Mouse (Mus musculus) liver, embryonic 11.5 days (tissue): ENCODE measurements around the gene Asic2. TPM values are rescaled to one million over a fixed set of nuclear protein-coding genes. Genes with fewer than 3 reads are reported as not detected.

Experiments used
- ATAC-seq: fragments of 200-750 bp; cut with Nextera tagmentation; replicated peaks from 2 replicates; pipeline ENCODE4 v1.8.0; 2017; ENCODE audit warnings: moderate number of reproducible peaks, mild to moderate bottlenecking, moderate TSS enrichment, moderate library complexity; ENCODE audit not compliant: low FRiP score
- DNase-seq: peaks from one replicate; pipeline ENCODE4 v3.0.0-alpha.2; 2017; ENCODE audit warnings: low spot score
- H3K27ac ChIP-seq: fragments of 300-500 bp; sonication (generic); 2 replicates; pipeline ENCODE4 v1.5.1; 2014; ENCODE audit warnings: mild to moderate bottlenecking, low read depth, low read length, control low read depth
- H3K27me3 ChIP-seq: fragments of 300-500 bp; sonication (generic); replicated peaks from 2 replicates; pipeline ENCODE4 v1.6.1; 2014; ENCODE audit warnings: low read length, mixed read lengths; ENCODE audit not compliant: control insufficient read depth, insufficient read depth
- H3K36me3 ChIP-seq: fragments of 300-500 bp; sonication (generic); 2 replicates; pipeline ENCODE4 v1.6.1; 2014; ENCODE audit warnings: mild to moderate bottlenecking, low read length, moderate library complexity, mixed read lengths; ENCODE audit not compliant: control insufficient read depth, insufficient read depth
- H3K4me1 ChIP-seq: fragments of 300-500 bp; sonication (generic); replicated peaks from 2 replicates; pipeline ENCODE4 v1.6.1; 2014; ENCODE audit warnings: low read length, mixed read lengths; ENCODE audit not compliant: control insufficient read depth, insufficient read depth
- H3K4me2 ChIP-seq: fragments of 300-500 bp; sonication (generic); 2 replicates; pipeline ENCODE4 v1.6.1; 2014; ENCODE audit warnings: mild to moderate bottlenecking, control low read depth, moderate library complexity
- H3K4me3 ChIP-seq: fragments of 300-500 bp; sonication (generic); 2 replicates; pipeline ENCODE4 v1.5.1; 2014; ENCODE audit warnings: low read depth, low read length, control low read depth
- H3K9ac ChIP-seq: fragments of 300-500 bp; sonication (generic); 2 replicates; pipeline ENCODE4 v1.6.1; 2014; ENCODE audit warnings: low read depth, low read length, control low read depth
- H3K9me3 ChIP-seq: fragments of 300-500 bp; sonication (generic); 2 replicates; pipeline ENCODE4 v1.6.1; 2016; ENCODE audit warnings: low read length, inconsistent platforms, mixed read lengths; ENCODE audit not compliant: control insufficient read depth
- WGBS: fragments of 180-500 bp; shearing (Covaris S2); extraction: QIAGEN DNeasy Blood & Tissue Kit; methylation state at CpG from one replicate; pipeline ENCODE4 v1.1.7; 2014; 5-methylcytosine and 5-hydroxymethylcytosine counted together
- polyA plus RNA-seq: library from polyadenylated mRNA; unstranded; fragments of >200 nt; fragmentation: Nextera tagmentation; extraction: Ambion mirVana; gene quantifications from 2 replicates; pipeline ENCODE4 v1.2.1, GENCODE M21; 2014

Gene Asic2
- polyA plus RNA-seq, 1 experiment from 2014 or later: 0.27 TPM

GRCm38 (mm10) chr11:81411251-81411650 is 557.0 kb downstream of the Asic2 start:
- ATAC-seq (no peak), DNase-seq (no peak)
- Histone ChIP-seq H3K4me3 (no peak overlapping the region), H3K27ac (no peak overlapping the region), H3K9me3 (no peaks in the 10 kb centered on the region), H3K4me1 (no peaks in the 10 kb centered on the region), H3K4me2 (no peak overlapping the region), H3K9ac (no peak overlapping the region), H3K36me3 (no peaks in the 10 kb centered on the region), H3K27me3 (no peaks in the 10 kb centered on the region)
- WGBS: 51% methylated on average over 4 of the region's 4 CpGs

GRCm38 (mm10) chr11:81405951-81406350 is 562.3 kb downstream of the Asic2 start:
- H3K4me2 ChIP-seq: no peak overlapping the region

GRCm38 (mm10) chr11:81402263-81402662 is 566.0 kb downstream of the Asic2 start:
- Histone ChIP-seq H3K9ac (no peak overlapping the region), H3K4me3 (no peak overlapping the region), H3K27me3 (no peaks in the 10 kb centered on the region), H3K4me1 (no peaks in the 10 kb centered on the region), H3K27ac (no peak overlapping the region), H3K9me3 (no peaks in the 10 kb centered on the region), H3K4me2 (no peak overlapping the region), H3K36me3 (no peaks in the 10 kb centered on the region)
- 73% methylated on average over 8 of the region's 8 CpGs for WGBS
- no peak for DNase-seq
- ATAC-seq: no peak

More at GRCm38 (mm10) chr11:81405951-81406350, 562.3 kb downstream of the Asic2 start:
- Histone ChIP-seq H3K4me1 (no peaks in the 10 kb centered on the region), H3K9me3 (no peaks in the 10 kb centered on the region), H3K27me3 (no peaks in the 10 kb centered on the region), H3K27ac (no peak overlapping the region), H3K36me3 (no peaks in the 10 kb centered on the region), H3K4me3 (no peak overlapping the region), H3K9ac (no peak overlapping the region)
- ATAC-seq (no peak), DNase-seq (no peak)
- 90% methylated on average over 2 of the region's 2 CpGs for WGBS

- ATAC-seq (no peak), DNase-seq (no peak)
- Histone ChIP-seq H3K27me3 (no peaks in the 10 kb centered on the region), H3K4me1 (no peaks in the 10 kb centered on the region), H3K4me3 (no peak overlapping the region), H3K27ac (no peak overlapping the region), H3K36me3 (no peaks in the 10 kb centered on the region), H3K9me3 (no peaks in the 10 kb centered on the region), H3K9ac (no peak overlapping the region), H3K4me2 (no peak overlapping the region)
- WGBS: 69% methylated on average over 9 of the region's 9 CpGs
Measured at GRCm38 (mm10) chr11:81392855-81393254, 575.4 kb downstream of the Asic2 start.

GRCm38 (mm10) chr11:81386185-81386584 is 582.1 kb downstream of the Asic2 start:
- H3K27me3 ChIP-seq: no peaks in the 10 kb centered on the region
- WGBS: 88% methylated on average over 2 of the region's 2 CpGs

GRCm38 (mm10) chr11:81385547-81385946 is 582.7 kb downstream of the Asic2 start:
- H3K4me1 ChIP-seq: no peaks in the 10 kb centered on the region
- ATAC-seq (no peak), DNase-seq (no peak)

More at GRCm38 (mm10) chr11:81386185-81386584, 582.1 kb downstream of the Asic2 start:
- Histone ChIP-seq H3K4me1 (no peaks in the 10 kb centered on the region), H3K36me3 (no peaks in the 10 kb centered on the region), H3K4me3 (no peak overlapping the region), H3K27ac (no peak overlapping the region), H3K4me2 (no peak overlapping the region), H3K9me3 (no peaks in the 10 kb centered on the region), H3K9ac (no peak overlapping the region)
- ATAC-seq: no peak
- DNase-seq: no peak

GRCm38 (mm10) chr11:81374841-81375240 is 593.4 kb downstream of the Asic2 start:
- DNase-seq (peak; percentile 38), ATAC-seq (no peak)
- Histone ChIP-seq H3K4me1 (no peaks in the 10 kb centered on the region), H3K4me2 (no peak overlapping the region), H3K27me3 (no peaks in the 10 kb centered on the region), H3K27ac (no peak overlapping the region), H3K36me3 (no peaks in the 10 kb centered on the region), H3K9me3 (no peaks in the 10 kb centered on the region), H3K4me3 (no peak overlapping the region), H3K9ac (no peak overlapping the region)

More at GRCm38 (mm10) chr11:81385547-81385946, 582.7 kb downstream of the Asic2 start:
- Histone ChIP-seq H3K4me3 (no peak overlapping the region), H3K27me3 (no peaks in the 10 kb centered on the region), H3K9ac (no peak overlapping the region), H3K4me2 (no peak overlapping the region), H3K36me3 (no peaks in the 10 kb centered on the region), H3K27ac (no peak overlapping the region), H3K9me3 (no peaks in the 10 kb centered on the region)

- H3K27ac ChIP-seq: no peak overlapping the region
- H3K36me3 ChIP-seq: no peaks in the 10 kb centered on the region
- H3K9ac ChIP-seq: no peak overlapping the region
- no peaks in the 10 kb centered on the region for H3K27me3 ChIP-seq
- H3K4me1 ChIP-seq: no peaks in the 10 kb centered on the region
- ATAC-seq (no peak), DNase-seq (no peak)
- H3K9me3 ChIP-seq: no peaks in the 10 kb centered on the region
- H3K4me2 ChIP-seq: no peak overlapping the region
- 64% methylated on average over 8 of the region's 8 CpGs for WGBS
- H3K4me3 ChIP-seq: no peak overlapping the region
Measured at GRCm38 (mm10) chr11:81374003-81374710, 594.1 kb downstream of the Asic2 start.

GRCm38 (mm10) chr11:81371545-81371944 is 596.7 kb downstream of the Asic2 start:
- no peaks in the 10 kb centered on the region for H3K4me1 ChIP-seq
- ATAC-seq: no peak
- no peak overlapping the region for H3K4me2 ChIP-seq
- DNase-seq: no peak
- no peaks in the 10 kb centered on the region for H3K36me3 ChIP-seq
- H3K9me3 ChIP-seq: no peaks in the 10 kb centered on the region
- H3K27ac ChIP-seq: no peak overlapping the region
- no peaks in the 10 kb centered on the region for H3K27me3 ChIP-seq
- H3K9ac ChIP-seq: no peak overlapping the region
- WGBS: 62% methylated on average over 8 of the region's 8 CpGs
- H3K4me3 ChIP-seq: no peak overlapping the region
